Mouse (Mus musculus) kidney, embryonic 15.5 days (tissue): Measurements from ENCODE around the gene Pop7. TPM values are rescaled to one million over a fixed set of nuclear protein-coding genes. Genes with fewer than 3 reads are reported as not detected.

ENCODE experiments used
- ATAC-seq: fragments of 200-750 bp; cut with Nextera tagmentation; replicated peaks from 2 replicates; pipeline ENCODE4 v1.8.0; 2017; ENCODE audit warnings: moderate TSS enrichment; ENCODE audit not compliant: low FRiP score
- H3K27ac ChIP-seq: fragments of 300-500 bp; sonication (generic); 2 replicates; pipeline ENCODE4 v1.5.1; 2015; ENCODE audit warnings: mild to moderate bottlenecking, inconsistent platforms
- H3K27me3 ChIP-seq: fragments of 300-500 bp; sonication (generic); 2 replicates; pipeline ENCODE4 v1.6.1; 2015; ENCODE audit warnings: inconsistent platforms
- H3K36me3 ChIP-seq: fragments of 300-500 bp; sonication (generic); 2 replicates; pipeline ENCODE4 v1.6.1; 2015; ENCODE audit warnings: inconsistent platforms
- H3K4me1 ChIP-seq: fragments of 300-500 bp; sonication (generic); 2 replicates; pipeline ENCODE4 v1.6.1; 2015; ENCODE audit warnings: inconsistent platforms
- H3K4me2 ChIP-seq: fragments of 300-500 bp; sonication (generic); 2 replicates; pipeline ENCODE4 v1.6.1; 2015; ENCODE audit warnings: moderate library complexity, mild to moderate bottlenecking, inconsistent platforms
- H3K4me3 ChIP-seq: fragments of 300-500 bp; sonication (generic); replicated peaks from 2 replicates; pipeline ENCODE4 v1.5.1; 2015; ENCODE audit warnings: mild to moderate bottlenecking, inconsistent platforms
- H3K9ac ChIP-seq: fragments of 300-500 bp; sonication (generic); 2 replicates; pipeline ENCODE4 v1.6.1; 2015; ENCODE audit warnings: mild to moderate bottlenecking, inconsistent platforms
- H3K9me3 ChIP-seq: fragments of 300-500 bp; sonication (generic); replicated peaks from 2 replicates; pipeline ENCODE4 v1.6.1; 2016; ENCODE audit warnings: inconsistent platforms
- WGBS: fragments of 180-500 bp; shearing (Covaris S2); methylation state at CpG from one replicate; pipeline ENCODE4 v1.1.7; 2015; ENCODE audit warnings: mixed read lengths; 5-methylcytosine and 5-hydroxymethylcytosine counted together
- microRNA-seq: library from miRNA; unstranded; fragments of <30 nt; microRNA quantifications from one replicate; pipeline ENCODE4, GENCODE M21; 2016
- polyA plus RNA-seq: library from polyadenylated mRNA; unstranded; fragments of >200 nt; fragmentation: Nextera tagmentation; extraction: Ambion mirVana; gene quantifications from 2 replicates; pipeline ENCODE4 v1.2.1, GENCODE M21; 2015

Gene Pop7
- polyA plus RNA-seq, 1 experiment from 2014 or later, result 55.9 TPM

GRCm38 (mm10) chr5:137481138-137481537 is 21.2 kb downstream of the Pop7 start:
- no peak overlapping the region for H3K27ac ChIP-seq

GRCm38 (mm10) chr5:137476964-137477363 is 25.4 kb downstream of the Pop7 start, which contains the start of gene Zan:
TSS of gene Zan (minus strand) at chr5:137477064.
- Histone ChIP-seq H3K36me3 (no peaks in the 10 kb centered on the region), H3K4me2 (no peak within 1 kb of the TSS), H3K4me1 (peaks cover 3% of the 10 kb centered on the region; the same call in 1 of the 2 replicates), H3K9ac (no peak within 1 kb of the TSS), H3K4me3 (no peak within 1 kb of the TSS), H3K9me3 (no peaks in the 10 kb centered on the region), H3K27ac (no peak within 1 kb of the TSS), H3K27me3 (no peaks in the 10 kb centered on the region)
- no peak for ATAC-seq
- WGBS, result 86% methylated on average over 5 of the region's 5 CpGs

More at GRCm38 (mm10) chr5:137481138-137481537, 21.2 kb downstream of the Pop7 start:
- Histone ChIP-seq H3K36me3 (no peaks in the 10 kb centered on the region), H3K4me3 (no peak overlapping the region), H3K4me1 (peaks cover 24% of the 10 kb centered on the region), H3K9me3 (no peaks in the 10 kb centered on the region), H3K4me2 (no peak overlapping the region), H3K27me3 (peaks cover 25% of the 10 kb centered on the region), H3K9ac (no peak overlapping the region)
- ATAC-seq, result no peak

GRCm38 (mm10) chr5:137474351-137474750 is 28.0 kb downstream of the Pop7 start:
- H3K4me2 ChIP-seq, result no peak overlapping the region
- no peaks in the 10 kb centered on the region for H3K27me3 ChIP-seq
- H3K4me1 ChIP-seq, result no peaks in the 10 kb centered on the region
- no peak overlapping the region for H3K4me3 ChIP-seq
- H3K9me3 ChIP-seq, result no peaks in the 10 kb centered on the region
- no peak overlapping the region for H3K27ac ChIP-seq
- no peaks in the 10 kb centered on the region for H3K36me3 ChIP-seq
- H3K9ac ChIP-seq, result no peak overlapping the region
- ATAC-seq, result no peak
- 45% methylated on average over 2 of the region's 2 CpGs for WGBS

- H3K27ac ChIP-seq, result no peak overlapping the region
- no peaks in the 10 kb centered on the region for H3K4me1 ChIP-seq
- 71% methylated on average over 5 of the region's 5 CpGs for WGBS
- H3K36me3 ChIP-seq, result no peaks in the 10 kb centered on the region
- H3K4me3 ChIP-seq, result no peak overlapping the region
- no peak overlapping the region for H3K4me2 ChIP-seq
- no peak for ATAC-seq
- H3K9ac ChIP-seq, result no peak overlapping the region
- no peaks in the 10 kb centered on the region for H3K9me3 ChIP-seq
- H3K27me3 ChIP-seq, result no peaks in the 10 kb centered on the region
Observed at GRCm38 (mm10) chr5:137472252-137472904, 29.9 kb downstream of the Pop7 start.

GRCm38 (mm10) chr5:137466946-137467345 is 35.4 kb downstream of the Pop7 start:
- H3K36me3 ChIP-seq, result no peaks in the 10 kb centered on the region

GRCm38 (mm10) chr5:137465049-137465448 is 37.3 kb downstream of the Pop7 start:
- H3K4me2 ChIP-seq, result no peak overlapping the region
- WGBS, result 51% methylated on average over 3 of the region's 3 CpGs
- ATAC-seq, result no peak

More at GRCm38 (mm10) chr5:137466946-137467345, 35.4 kb downstream of the Pop7 start:
- Histone ChIP-seq H3K9me3 (no peaks in the 10 kb centered on the region), H3K4me2 (no peak overlapping the region), H3K4me3 (no peak overlapping the region), H3K4me1 (no peaks in the 10 kb centered on the region), H3K27ac (no peak overlapping the region), H3K9ac (no peak overlapping the region), H3K27me3 (0 out of 2 replicates have a peak, but pooled peaks cover 8% of the 10 kb centered on the region)
- 92% methylated on average over 6 of the region's 6 CpGs for WGBS
- no peak for ATAC-seq

GRCm38 (mm10) chr5:137455866-137456591 is 46.3 kb downstream of the Pop7 start:
- Histone ChIP-seq H3K4me2 (no peak overlapping the region), H3K9ac (no peak overlapping the region), H3K4me3 (no peak overlapping the region), H3K27me3 (no peaks in the 10 kb centered on the region), H3K9me3 (no peaks in the 10 kb centered on the region), H3K27ac (no peak overlapping the region), H3K4me1 (0 out of 2 replicates have a peak, but pooled peaks cover 3% of the 10 kb centered on the region), H3K36me3 (no peaks in the 10 kb centered on the region)
- 39% methylated on average over 7 of the region's 7 CpGs for WGBS
- peak; percentile 73; the same call in 1 of the 2 replicates for ATAC-seq

More at GRCm38 (mm10) chr5:137465049-137465448, 37.3 kb downstream of the Pop7 start:
- H3K36me3 ChIP-seq, result no peaks in the 10 kb centered on the region
- H3K9ac ChIP-seq, result no peak overlapping the region
- H3K27ac ChIP-seq, result no peak overlapping the region
- no peaks in the 10 kb centered on the region for H3K9me3 ChIP-seq
- H3K4me3 ChIP-seq, result no peak overlapping the region
- 0 out of 2 replicates have a peak, but pooled peaks cover 8% of the 10 kb centered on the region for H3K27me3 ChIP-seq
- H3K4me1 ChIP-seq, result no peaks in the 10 kb centered on the region

- H3K9ac ChIP-seq, result no peak overlapping the region
- H3K36me3 ChIP-seq, result no peaks in the 10 kb centered on the region
- H3K27ac ChIP-seq, result no peak overlapping the region
- WGBS, result 85% methylated on average over 6 of the region's 6 CpGs
- H3K4me3 ChIP-seq, result no peak overlapping the region
- ATAC-seq, result no peak
- H3K4me2 ChIP-seq, result no peak overlapping the region
- 0 out of 2 replicates have a peak, but pooled peaks cover 3% of the 10 kb centered on the region for H3K4me1 ChIP-seq
- no peaks in the 10 kb centered on the region for H3K27me3 ChIP-seq
- no peaks in the 10 kb centered on the region for H3K9me3 ChIP-seq
Observed at GRCm38 (mm10) chr5:137455206-137455605, 47.1 kb downstream of the Pop7 start.

Small RNA genes lying within 50 kb of the gene (microRNA-seq; reads per million reads assigned to microRNA genes)
- gene Mir6418, result not detected

Other genes starting within 250 kb of the Pop7 start
- 2.7 and 3.6 TPM in 2 replicates for gene Ache, start 215.0 kb downstream of the Pop7 start, polyA plus RNA-seq
- 5.9 and 7.3 TPM in 2 replicates for gene Ufsp1, start 207.9 kb downstream of the Pop7 start, polyA plus RNA-seq
- gene Srrt, start 194.8 kb downstream of the Pop7 start, polyA plus RNA-seq, result 141 and 158 TPM in 2 replicates
- 77.9 and 87.5 TPM in 2 replicates for gene Trip6, start 188.1 kb downstream of the Pop7 start, polyA plus RNA-seq
- 14.2 and 16.0 TPM in 2 replicates for gene Slc12a9, start 168.9 kb downstream of the Pop7 start, polyA plus RNA-seq
- gene Ephb4, start 152.4 kb downstream of the Pop7 start, polyA plus RNA-seq, result 49.1 and 54.9 TPM in 2 replicates
- 0.06 and 0.09 TPM in 2 replicates for gene Zan, start 25.5 kb downstream of the Pop7 start, polyA plus RNA-seq
- 13.2 and 14.7 TPM in 2 replicates for gene Gigyf1, start 16.0 kb upstream of the Pop7 start, polyA plus RNA-seq
- 0.45 TPM in 1 of 2 replicates, not detected in the other for gene Epo, start 30.7 kb upstream of the Pop7 start, polyA plus RNA-seq
- 337 and 348 TPM in 2 replicates for gene Gnb2, start 31.0 kb upstream of the Pop7 start, polyA plus RNA-seq
- gene Actl6b, start 51.0 kb upstream of the Pop7 start, polyA plus RNA-seq, result 0.40 and 1.8 TPM in 2 replicates
- gene Tfr2, start 67.3 kb upstream of the Pop7 start, polyA plus RNA-seq, result 0.42 and 0.99 TPM in 2 replicates
- 26.6 and 30.2 TPM in 2 replicates for gene Mospd3, start 98.5 kb upstream of the Pop7 start, polyA plus RNA-seq
- gene Pcolce, start 111.3 kb upstream of the Pop7 start, polyA plus RNA-seq, result 135 and 139 TPM in 2 replicates
- 0.16 and 0.17 TPM in 2 replicates for gene Fbxo24, start 126.5 kb upstream of the Pop7 start, polyA plus RNA-seq
- 47.4 and 50.6 TPM in 2 replicates for gene Lrch4, start 126.6 kb upstream of the Pop7 start, polyA plus RNA-seq
- 10.4 and 13.1 TPM in 2 replicates for gene Gm20605, start 126.7 kb upstream of the Pop7 start, polyA plus RNA-seq
- gene Sap25, start 138.8 kb upstream of the Pop7 start, polyA plus RNA-seq, result 8.2 and 10.5 TPM in 2 replicates
- gene Irs3, start 143.2 kb upstream of the Pop7 start, polyA plus RNA-seq, result 0.80 and 0.82 TPM in 2 replicates
- 18.9 and 23.1 TPM in 2 replicates for gene Agfg2, start 182.2 kb upstream of the Pop7 start, polyA plus RNA-seq
- gene Nyap1, start 239.1 kb upstream of the Pop7 start, polyA plus RNA-seq, result 1.8 and 2.1 TPM in 2 replicates
- 111 and 126 TPM in 2 replicates for gene Tsc22d4, start 243.2 kb upstream of the Pop7 start, polyA plus RNA-seq